Mouse (Mus musculus): ENCODE results near the gene Epb41l1. TPM values are rescaled to one million over a fixed set of nuclear protein-coding genes. Genes with fewer than 3 reads are reported as not detected.
A peak's percentile ranks its signal among the peaks of the same experiment; 100 is the strongest.

The Epb41l1 gene
- polyA plus RNA-seq, 1 experiment from 2014 or later: 4.4 TPM

DNA sequence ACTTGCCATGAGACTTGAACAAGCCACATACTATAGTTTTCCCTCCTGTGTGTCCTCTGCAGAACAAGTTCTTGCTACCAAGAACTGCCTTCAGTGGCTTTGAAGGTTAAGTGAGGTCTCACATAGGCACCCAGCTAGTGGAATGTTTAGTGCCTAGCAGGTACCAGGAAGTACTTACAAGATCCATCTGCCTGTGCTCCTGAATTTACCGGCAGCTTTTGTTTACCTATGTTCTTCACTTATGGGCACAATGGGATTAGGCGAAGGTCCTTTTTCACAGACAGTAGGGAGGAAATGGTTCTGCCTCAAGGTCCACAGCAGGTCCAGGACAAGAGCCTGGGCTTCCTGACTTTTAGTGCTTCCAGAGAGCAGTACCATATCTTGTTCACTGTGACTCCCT, 112.5 kb downstream of the Epb41l1 start:
- Histone ChIP-seq H3K27ac (no peak overlapping the region), H3K9ac (no peak overlapping the region), H3K9me3 (no peaks in the 10 kb centered on the region), H3K4me1 (no peaks in the 10 kb centered on the region), H3K4me2 (no peak overlapping the region), H3K4me3 (replicated peaks) (no peak overlapping the region), H3K27me3 (no peaks in the 10 kb centered on the region), H3K36me3 (replicated peaks) (0 out of 2 replicates have a peak, but pooled peaks cover 3% of the 10 kb centered on the region)
- WGBS: 80% methylated on average over 2 of the region's 2 CpGs
- no peak for ATAC-seq (ENCODE audit: low FRiP score)

DNA sequence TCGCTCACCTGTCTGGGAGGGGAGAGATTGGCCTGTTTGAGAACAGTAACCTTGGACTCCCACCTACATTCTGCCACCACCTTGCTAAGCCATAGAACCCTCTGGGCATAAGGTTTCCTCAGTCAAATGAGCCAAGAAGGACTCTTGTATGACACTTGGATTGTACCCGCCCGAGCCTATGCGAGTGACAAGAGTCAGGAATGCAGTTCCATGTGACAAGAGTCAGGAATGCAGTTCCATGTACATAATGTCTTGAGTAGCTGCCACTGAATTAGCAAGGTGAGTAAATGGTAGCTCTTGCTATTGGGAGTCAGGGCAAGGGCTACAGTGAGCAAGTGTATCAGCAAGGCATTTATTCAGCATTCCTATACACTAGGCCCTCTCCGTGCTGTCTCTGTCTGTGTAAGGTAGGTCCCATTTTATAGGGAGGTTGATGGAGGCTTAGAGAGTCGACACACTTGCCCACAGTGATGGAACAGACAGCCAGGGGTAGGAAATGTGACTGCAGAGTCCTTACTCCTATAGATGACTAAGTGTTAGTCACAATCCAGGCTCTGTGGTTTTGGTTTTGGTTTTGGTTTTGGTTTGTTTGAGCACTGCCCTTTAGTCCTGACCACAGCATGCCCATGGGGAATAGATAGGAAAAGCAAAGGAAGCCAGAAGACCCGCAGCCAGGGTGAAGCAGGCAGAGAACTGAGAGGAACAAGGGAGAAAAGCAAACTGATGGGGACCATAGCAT, 118.3 kb downstream of the Epb41l1 start:
- Histone ChIP-seq H3K9ac (no peak overlapping the region), H3K27ac (no peak overlapping the region), H3K36me3 (replicated peaks) (0 out of 2 replicates have a peak, but pooled peaks cover 4% of the 10 kb centered on the region), H3K4me2 (no peak overlapping the region), H3K9me3 (no peaks in the 10 kb centered on the region), H3K4me1 (no peaks in the 10 kb centered on the region), H3K4me3 (replicated peaks) (no peak overlapping the region), H3K27me3 (no peaks in the 10 kb centered on the region; the same call in 1 of the 2 replicates)
- WGBS: 88% methylated on average over 7 of the region's 7 CpGs
- no peak for ATAC-seq (ENCODE audit: low FRiP score)

DNA sequence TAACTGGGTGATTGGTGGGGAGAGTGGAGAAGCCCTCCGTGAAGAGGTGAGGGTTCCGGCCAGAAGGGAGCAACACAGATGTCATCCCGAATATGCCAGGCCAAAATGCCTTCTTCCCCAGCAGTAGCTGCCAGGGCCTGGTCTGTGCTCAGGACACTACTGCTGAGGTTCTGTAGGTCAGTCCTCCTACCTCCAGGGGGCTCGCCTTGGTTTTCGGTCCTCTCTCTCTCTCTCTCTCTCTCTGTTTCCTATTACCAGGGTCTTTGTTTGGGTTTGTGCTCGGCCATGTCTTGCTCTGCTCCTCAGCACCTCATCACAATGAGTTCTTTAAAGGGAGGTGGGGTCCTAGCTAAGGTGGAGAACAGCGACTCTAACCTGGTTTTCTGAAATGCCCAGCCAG, 120.3 kb downstream of the Epb41l1 start:
- 0 out of 2 replicates have a peak, but pooled peaks cover 4% of the 10 kb centered on the region for H3K36me3 ChIP-seq (replicated peaks)
- H3K9ac ChIP-seq: no peak overlapping the region
- no peak overlapping the region for H3K4me2 ChIP-seq
- H3K4me3 ChIP-seq (replicated peaks): no peak overlapping the region
- 77% methylated on average over 7 of the region's 7 CpGs for WGBS
- H3K4me1 ChIP-seq: no peaks in the 10 kb centered on the region
- no peaks in the 10 kb centered on the region for H3K9me3 ChIP-seq
- H3K27ac ChIP-seq: no peak overlapping the region
- peaks cover 4% of the 10 kb centered on the region; the same call in 1 of the 2 replicates for H3K27me3 ChIP-seq
- ATAC-seq (ENCODE audit: low FRiP score): no peak

DNA sequence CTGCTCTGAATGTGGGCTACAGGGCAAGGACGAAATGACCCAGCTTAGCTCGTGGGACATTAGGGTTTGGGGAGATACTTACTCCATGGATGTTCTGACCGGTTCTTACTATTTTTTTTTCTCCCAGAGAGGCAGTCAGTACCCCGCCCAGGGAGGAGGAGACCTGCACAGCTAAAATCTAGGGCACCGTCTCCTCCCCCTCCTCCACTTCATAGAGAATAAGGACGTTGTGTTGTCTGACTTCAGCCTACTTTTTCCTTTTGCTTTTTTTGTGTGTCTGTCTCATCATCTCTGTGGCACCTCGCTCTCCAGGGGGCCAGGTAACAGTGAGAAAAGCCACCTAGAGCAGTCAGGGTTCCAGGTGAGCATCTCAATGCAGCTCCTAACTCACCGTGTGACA, 121.7 kb downstream of the Epb41l1 start:
- Histone ChIP-seq H3K9ac (no peak overlapping the region), H3K9me3 (no peaks in the 10 kb centered on the region), H3K4me3 (replicated peaks) (no peak overlapping the region), H3K4me1 (peaks cover 4% of the 10 kb centered on the region), H3K27ac (no peak overlapping the region), H3K4me2 (no peak overlapping the region), H3K36me3 (replicated peaks) (0 out of 2 replicates have a peak, but pooled peaks cover 4% of the 10 kb centered on the region), H3K27me3 (peaks cover 4% of the 10 kb centered on the region; the same call in 1 of the 2 replicates)
- WGBS: 80% methylated on average over 8 of the region's 8 CpGs
- ATAC-seq (ENCODE audit: low FRiP score): no peak

DNA sequence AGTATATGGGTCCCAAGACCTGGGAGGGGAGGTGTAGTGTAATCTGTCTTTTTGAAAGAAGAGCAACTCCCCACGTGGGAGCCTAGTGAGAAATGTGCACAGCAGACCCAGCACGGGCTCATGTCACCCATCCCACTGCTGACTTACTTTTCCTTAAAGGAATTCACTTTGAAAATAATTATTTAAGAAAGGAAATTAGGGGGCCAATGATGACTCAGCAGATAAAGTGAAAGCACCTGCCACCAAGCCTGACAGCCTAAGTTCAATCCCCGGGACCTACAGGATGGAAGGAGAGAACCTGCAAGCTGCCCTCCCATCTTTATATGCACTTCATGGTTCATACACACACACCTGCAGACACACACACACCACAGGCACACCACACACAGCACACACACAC, 123.1 kb downstream of the Epb41l1 start:
- Histone ChIP-seq H3K9me3 (no peaks in the 10 kb centered on the region), H3K4me1 (peaks cover 12% of the 10 kb centered on the region), H3K4me2 (no peak overlapping the region), H3K27ac (no peak overlapping the region), H3K27me3 (peaks cover 4% of the 10 kb centered on the region; the same call in 1 of the 2 replicates), H3K36me3 (replicated peaks) (0 out of 2 replicates have a peak, but pooled peaks cover 2% of the 10 kb centered on the region), H3K4me3 (replicated peaks) (no peak overlapping the region), H3K9ac (no peak overlapping the region)
- ATAC-seq (ENCODE audit: low FRiP score): no peak
- WGBS: 80% methylated on average over 3 of the region's 3 CpGs

DNA sequence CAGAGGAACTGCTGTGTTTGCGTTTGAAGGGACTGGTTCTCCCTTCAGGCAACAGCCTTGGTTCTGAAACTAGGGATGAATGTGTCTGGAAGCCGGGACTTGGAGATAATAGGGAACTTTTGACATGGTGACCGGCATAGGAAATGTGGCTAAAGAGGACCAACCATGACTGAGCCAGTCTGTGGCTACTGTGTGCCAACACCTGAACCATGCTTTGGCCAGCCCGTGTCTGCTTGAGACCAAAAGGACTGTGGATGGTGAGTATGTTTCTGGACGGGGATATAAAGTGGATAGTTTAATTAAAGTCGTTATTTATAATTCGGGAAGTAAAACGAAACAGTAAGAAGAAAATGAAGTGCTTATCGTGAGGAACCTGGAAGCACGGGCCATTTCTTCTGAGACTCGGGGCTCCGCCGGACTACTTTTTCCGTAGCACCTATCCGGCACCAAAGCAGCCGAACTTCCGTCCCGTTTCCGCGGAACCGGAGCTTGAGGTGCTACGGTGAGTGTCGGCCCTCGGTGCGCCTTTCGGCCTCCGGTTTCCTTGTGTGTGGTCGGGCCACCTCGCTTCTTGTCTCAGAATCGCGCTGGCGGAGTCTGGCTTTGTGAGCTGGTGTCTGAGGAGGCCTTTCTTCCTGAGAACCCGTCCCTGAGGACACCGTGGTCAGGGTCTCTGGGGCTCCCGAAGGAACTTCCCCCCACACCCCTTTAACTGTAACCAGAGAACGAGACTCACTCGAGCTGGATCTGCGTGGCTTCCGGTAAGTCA, 126.6 kb downstream of the Epb41l1 start, which contains the start of gene Aar2:
Gene Aar2 (plus strand): TSS at position 462 of the 769 bp plus-strand sequence.
- peak; percentile 57; the same call in 1 of the 2 replicates for ATAC-seq (ENCODE audit: low FRiP score)
- Histone ChIP-seq H3K4me1 (peaks cover 16% of the 10 kb centered on the region), H3K9ac (peak within 1 kb of the TSS; percentile 70), H3K27me3 (peaks cover 4% of the 10 kb centered on the region; the same call in 1 of the 2 replicates), H3K36me3 (replicated peaks) (peaks cover 17% of the 10 kb centered on the region), H3K4me2 (peak within 1 kb of the TSS; percentile 77), H3K9me3 (no peaks in the 10 kb centered on the region), H3K27ac (peak within 1 kb of the TSS; percentile 56), H3K4me3 (replicated peaks) (peak within 1 kb of the TSS; percentile 75)
- WGBS: 5% methylated on average over 39 of the region's 39 CpGs

DNA sequence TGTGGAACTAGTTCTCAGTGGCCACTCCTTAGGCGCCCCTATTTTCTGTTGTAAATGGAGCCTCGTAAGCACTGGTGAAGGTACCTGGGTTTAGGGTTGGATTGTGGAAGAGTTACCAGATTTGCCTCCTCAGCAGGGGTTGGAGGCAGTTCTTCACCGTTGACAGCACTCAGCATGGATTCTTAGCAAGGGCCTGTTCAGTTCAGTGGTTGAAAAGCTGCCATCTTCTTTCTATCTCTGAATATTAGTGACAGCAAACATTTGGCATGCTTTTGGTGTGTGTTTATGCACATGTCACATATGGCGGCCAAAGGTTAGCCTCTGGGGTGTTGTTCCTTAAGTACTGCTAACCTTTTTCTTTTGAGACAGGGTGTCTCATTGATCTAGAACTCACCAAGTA, 131.7 kb downstream of the Epb41l1 start:
- Histone ChIP-seq H3K27ac (no peak overlapping the region), H3K4me3 (replicated peaks) (no peak overlapping the region), H3K9me3 (no peaks in the 10 kb centered on the region), H3K4me2 (no peak overlapping the region), H3K9ac (no peak overlapping the region), H3K27me3 (no peaks in the 10 kb centered on the region), H3K36me3 (replicated peaks) (peaks cover 49% of the 10 kb centered on the region), H3K4me1 (peaks cover 13% of the 10 kb centered on the region)
- ATAC-seq (ENCODE audit: low FRiP score): no peak
- 90% methylated on average over 4 of the region's 4 CpGs for WGBS

DNA sequence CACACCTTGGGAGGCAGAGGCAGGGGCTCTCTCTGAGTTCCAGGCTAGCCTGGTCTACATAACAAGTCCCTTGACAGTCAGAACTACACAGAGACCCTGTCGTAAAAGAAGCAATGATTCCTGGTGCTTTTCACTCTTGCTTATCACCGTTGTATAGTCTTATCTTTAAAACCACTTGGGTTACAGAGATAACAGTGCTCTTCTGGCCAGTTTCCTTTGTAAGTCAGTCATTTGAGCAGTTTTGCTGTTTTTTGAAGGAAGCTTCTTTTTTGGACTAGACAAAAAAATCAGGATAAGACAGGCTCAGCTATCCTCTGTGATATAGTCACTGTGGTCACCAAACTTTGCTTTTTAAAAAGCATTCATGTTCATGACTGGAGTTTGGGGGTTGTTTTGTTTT, 141.1 kb downstream of the Epb41l1 start:
- Histone ChIP-seq H3K9ac (no peak overlapping the region), H3K27ac (no peak overlapping the region), H3K4me3 (replicated peaks) (no peak overlapping the region), H3K36me3 (replicated peaks) (peaks cover 33% of the 10 kb centered on the region), H3K9me3 (no peaks in the 10 kb centered on the region), H3K27me3 (no peaks in the 10 kb centered on the region), H3K4me2 (no peak overlapping the region), H3K4me1 (no peaks in the 10 kb centered on the region)
- ATAC-seq (ENCODE audit: low FRiP score): no peak
- WGBS: 88% methylated on average over 2 of the region's 2 CpGs

DNA sequence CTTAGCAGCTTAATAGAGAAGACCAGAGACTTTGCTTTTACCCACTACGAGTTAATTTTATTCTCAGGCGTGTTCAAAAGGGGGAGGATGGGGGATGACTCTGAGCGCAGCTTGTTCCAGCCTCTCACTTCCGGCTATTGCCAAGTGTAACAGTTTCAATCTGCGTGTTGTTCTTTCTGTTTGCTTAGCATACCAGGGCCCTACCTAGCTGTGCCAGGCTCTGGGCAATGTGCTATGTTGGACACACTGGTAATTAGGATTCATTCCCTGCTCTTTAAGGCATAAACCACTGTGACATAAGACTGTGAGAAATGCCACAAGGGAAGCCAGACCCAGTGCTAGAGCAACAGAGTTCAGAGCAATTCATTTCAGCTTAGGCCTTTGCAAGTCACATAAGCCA, 142.8 kb downstream of the Epb41l1 start:
- WGBS: 88% methylated on average over 5 of the region's 5 CpGs
- no peak overlapping the region for H3K9ac ChIP-seq
- no peaks in the 10 kb centered on the region for H3K27me3 ChIP-seq
- no peaks in the 10 kb centered on the region for H3K9me3 ChIP-seq
- no peaks in the 10 kb centered on the region for H3K4me1 ChIP-seq
- H3K4me3 ChIP-seq (replicated peaks): no peak overlapping the region
- H3K27ac ChIP-seq: no peak overlapping the region
- ATAC-seq (ENCODE audit: low FRiP score): no peak
- H3K36me3 ChIP-seq (replicated peaks): peaks cover 35% of the 10 kb centered on the region
- H3K4me2 ChIP-seq: no peak overlapping the region

DNA sequence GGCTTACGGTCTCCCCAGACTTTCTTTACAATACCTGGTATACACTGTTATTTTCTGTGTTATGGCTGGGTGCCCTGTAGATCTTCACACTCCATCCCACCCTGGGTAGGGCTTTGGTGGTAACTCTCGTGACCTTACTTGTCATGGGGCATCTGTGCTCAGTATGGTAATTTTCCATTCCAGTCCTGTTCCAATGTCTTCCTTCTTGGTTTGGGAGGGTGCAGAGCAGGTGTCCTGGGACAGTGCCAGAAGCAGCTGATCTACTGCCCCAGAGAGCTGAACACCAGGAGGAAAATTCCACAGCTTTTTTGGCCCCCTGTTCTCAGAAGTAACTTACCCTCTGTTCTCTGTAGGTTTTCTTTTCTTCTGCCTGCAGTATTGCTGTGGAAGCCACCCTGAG, 145.8 kb downstream of the Epb41l1 start:
- Histone ChIP-seq H3K27ac (no peak overlapping the region), H3K4me2 (no peak overlapping the region), H3K36me3 (replicated peaks) (peaks cover 37% of the 10 kb centered on the region), H3K27me3 (no peaks in the 10 kb centered on the region), H3K4me3 (replicated peaks) (no peak overlapping the region), H3K9ac (no peak overlapping the region), H3K4me1 (no peaks in the 10 kb centered on the region), H3K9me3 (no peaks in the 10 kb centered on the region)
- WGBS: 89% methylated on average over 2 of the region's 2 CpGs
- no peak for ATAC-seq (ENCODE audit: low FRiP score)

DNA sequence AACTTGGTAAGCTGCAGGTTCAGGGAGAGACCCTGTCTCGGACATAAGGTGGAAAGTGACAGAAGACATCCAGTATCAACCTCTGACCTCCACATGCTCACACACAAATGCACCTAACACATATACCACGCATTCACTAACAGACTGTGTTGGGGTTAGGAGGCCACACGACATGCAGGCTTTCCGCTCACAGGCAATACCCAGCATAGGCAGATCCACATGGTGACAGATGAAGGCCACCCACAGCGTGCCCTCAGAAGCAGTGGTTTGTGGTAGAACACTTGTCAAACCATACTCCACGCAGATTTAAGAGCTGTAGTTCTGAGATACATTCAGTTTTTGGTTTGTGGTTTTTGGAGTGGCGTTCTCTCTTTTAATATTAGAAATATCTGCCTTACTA, 147.9 kb downstream of the Epb41l1 start:
- H3K9me3 ChIP-seq: no peaks in the 10 kb centered on the region
- no peak overlapping the region for H3K4me3 ChIP-seq (replicated peaks)
- no peaks in the 10 kb centered on the region for H3K27me3 ChIP-seq
- H3K9ac ChIP-seq: no peak overlapping the region
- H3K4me2 ChIP-seq: no peak overlapping the region
- no peak overlapping the region for H3K27ac ChIP-seq
- H3K36me3 ChIP-seq (replicated peaks): peaks cover 35% of the 10 kb centered on the region
- no peak for ATAC-seq (ENCODE audit: low FRiP score)
- 93% methylated on average over 7 of the region's 7 CpGs for WGBS
- H3K4me1 ChIP-seq: no peaks in the 10 kb centered on the region

DNA sequence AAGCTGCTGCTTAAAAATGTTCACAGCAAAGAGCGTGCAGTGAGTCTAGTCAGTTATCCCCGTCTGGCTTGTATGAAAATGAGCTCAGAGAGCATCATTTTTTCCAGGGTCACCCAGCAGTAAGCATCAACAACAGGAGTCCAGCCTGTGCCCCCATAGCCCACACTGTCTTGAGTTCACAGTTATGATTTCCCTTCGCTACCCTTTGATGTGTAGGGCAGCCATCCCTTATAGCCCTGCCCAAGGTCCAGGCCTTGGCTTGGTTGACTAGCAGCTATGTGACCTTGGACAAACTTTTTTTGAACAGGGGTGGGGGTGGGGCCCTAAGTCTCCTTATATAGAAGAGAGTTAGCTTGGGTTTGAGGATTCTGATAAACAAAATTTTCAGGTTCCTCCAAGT, 148.6 kb downstream of the Epb41l1 start:
- no peak overlapping the region for H3K27ac ChIP-seq
- no peaks in the 10 kb centered on the region for H3K27me3 ChIP-seq
- no peaks in the 10 kb centered on the region for H3K4me1 ChIP-seq
- H3K9ac ChIP-seq: no peak overlapping the region
- H3K9me3 ChIP-seq: no peaks in the 10 kb centered on the region
- 88% methylated on average over 3 of the region's 3 CpGs for WGBS
- no peak overlapping the region for H3K4me2 ChIP-seq
- no peak overlapping the region for H3K4me3 ChIP-seq (replicated peaks)
- ATAC-seq (ENCODE audit: low FRiP score): no peak
- H3K36me3 ChIP-seq (replicated peaks): peaks cover 35% of the 10 kb centered on the region
